Mouse (Mus musculus): ENCODE results near the gene Ppp1r16b.

DNA sequence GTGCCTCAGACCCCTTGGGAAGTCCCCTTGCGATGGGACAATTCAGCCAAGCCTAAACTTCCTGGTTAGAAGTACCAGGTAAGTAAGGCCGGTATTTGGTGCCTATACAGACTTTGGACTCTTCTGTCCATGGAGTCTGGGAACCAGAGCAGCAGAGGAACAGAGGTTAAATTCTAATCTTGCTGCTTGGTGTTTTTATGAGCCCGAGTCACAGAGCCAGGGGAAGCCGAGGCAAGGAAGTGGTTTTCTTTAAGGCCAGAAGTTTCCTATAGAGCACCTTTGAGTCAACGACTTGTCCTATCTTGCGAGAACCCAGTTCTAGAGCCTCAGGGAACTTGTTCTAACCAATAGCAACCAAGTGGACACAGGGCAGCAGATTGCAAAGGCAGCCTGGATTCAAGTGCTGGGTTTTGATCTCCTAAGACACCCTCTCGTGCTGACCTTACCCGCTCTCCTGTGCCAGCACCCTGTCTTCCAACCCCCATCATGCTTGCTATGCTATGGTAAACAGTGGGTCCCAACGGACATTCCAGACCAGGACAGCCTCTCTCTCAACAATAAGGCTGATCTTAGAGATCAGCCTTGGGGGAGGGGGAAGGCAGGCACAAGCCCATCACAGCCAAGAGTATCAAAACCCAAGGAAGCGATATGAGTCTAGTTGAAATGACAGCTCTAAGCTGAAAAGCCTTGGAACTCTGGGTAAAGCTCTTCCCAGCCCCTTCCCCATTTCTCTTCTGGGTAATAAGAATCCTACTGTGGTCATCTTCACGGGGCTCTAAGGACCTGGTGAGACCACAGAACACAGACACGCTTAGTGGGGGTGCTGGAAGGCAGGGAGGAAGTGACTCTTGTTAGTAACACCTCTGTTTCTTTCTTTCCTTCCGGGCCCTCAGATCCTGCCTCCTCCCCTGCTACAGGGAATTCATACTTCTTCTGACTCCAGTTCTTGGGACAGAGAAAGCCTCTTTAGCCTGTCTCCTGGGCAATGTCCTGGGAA lies 4.3 kb downstream of the Ppp1r16b start:
- TF ChIP-seq CTCF (IDR thresholded peaks at IDR 0.05; ENCODE audit: control insufficient read depth, insufficient read depth, insufficient read length) (no peak), FOSL1 (IDR thresholded peaks at IDR 0.05; ENCODE audit: insufficient read depth, low read length, poor library complexity, severe bottlenecking) (no peak), USF1 (IDR thresholded peaks at IDR 0.05; ENCODE audit: low read depth) (no peak), CEBPB (IDR thresholded peaks at IDR 0.05; ENCODE audit: low read depth) (no peak), MAX (IDR thresholded peaks at IDR 0.05) (no peak), MYOG (IDR thresholded peaks at IDR 0.05; ENCODE audit: control insufficient read depth, extremely low read depth, insufficient read length) (no peak)

All from C2C12 (cell line).